Mouse (Mus musculus): ENCODE data around the gene Bloc1s6.
A peak's percentile ranks its signal among the peaks of the same experiment; 100 is the strongest.

Bloc1s6 gene

GRCm38 (mm10) chr2:122737894-122738830, at the start of gene Bloc1s6:
Gene Bloc1s6, plus strand, starts transcription at chr2:122738503.
- DNase-seq (ENCODE audit: low spot score in 2 of 2) = peak; percentile 83 to 90

DNA sequence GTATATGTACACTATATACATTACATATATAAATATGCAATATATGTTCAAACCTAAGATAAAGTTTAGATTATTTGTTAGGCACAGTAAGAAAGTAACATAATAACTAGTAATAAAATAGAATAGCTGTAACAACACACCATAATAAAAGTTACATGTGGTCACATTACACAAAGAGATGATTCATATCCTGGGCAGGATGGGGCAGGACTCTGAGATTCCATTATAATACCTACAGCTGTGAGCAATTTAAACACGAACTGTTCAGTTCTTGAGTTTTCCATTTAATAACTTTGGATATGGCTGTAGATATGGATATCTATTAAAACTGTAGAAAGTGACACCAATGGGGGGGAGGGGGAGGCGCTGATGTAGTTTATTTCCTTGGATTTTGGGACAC, 40.8 kb upstream of the Bloc1s6 start:
- no peak for DNase-seq (ENCODE audit: low spot score in 2 of 2)

- no peak for DNase-seq (ENCODE audit: low spot score in 2 of 2)
These were observed 37.3 kb upstream of the Bloc1s6 start for GRCm38 (mm10) chr2:122701012-122701411.

DNA sequence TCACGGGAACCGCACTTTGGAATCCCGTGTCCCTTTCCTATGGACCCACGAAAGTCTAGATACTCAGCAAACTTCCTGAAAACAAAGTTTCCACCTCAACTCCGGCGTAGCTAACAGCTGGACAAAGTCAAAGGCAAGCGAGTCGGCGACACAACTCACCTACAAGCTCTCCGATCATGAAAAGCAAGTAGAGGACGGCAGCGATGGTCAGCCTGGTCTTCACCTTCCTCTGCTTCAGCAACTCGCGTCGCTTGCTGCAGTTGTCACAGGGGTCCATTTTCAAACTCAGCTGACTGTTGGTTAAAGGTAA, 36.5 kb upstream of the Bloc1s6 start:
- no peak for DNase-seq (ENCODE audit: low spot score in 2 of 2)

GRCm38 (mm10) chr2:122702181-122703036, 35.9 kb upstream of the Bloc1s6 start, which contains the start of gene Slc30a4:
Gene Slc30a4, minus strand, starts transcription at chr2:122702663.
- DNase-seq (ENCODE audit: low spot score in 2 of 2) = peak; percentile 47 to 71

- no peak for DNase-seq (ENCODE audit: low spot score in 2 of 2)
These were observed 33.7 kb upstream of the Bloc1s6 start for GRCm38 (mm10) chr2:122704572-122704971.

DNA sequence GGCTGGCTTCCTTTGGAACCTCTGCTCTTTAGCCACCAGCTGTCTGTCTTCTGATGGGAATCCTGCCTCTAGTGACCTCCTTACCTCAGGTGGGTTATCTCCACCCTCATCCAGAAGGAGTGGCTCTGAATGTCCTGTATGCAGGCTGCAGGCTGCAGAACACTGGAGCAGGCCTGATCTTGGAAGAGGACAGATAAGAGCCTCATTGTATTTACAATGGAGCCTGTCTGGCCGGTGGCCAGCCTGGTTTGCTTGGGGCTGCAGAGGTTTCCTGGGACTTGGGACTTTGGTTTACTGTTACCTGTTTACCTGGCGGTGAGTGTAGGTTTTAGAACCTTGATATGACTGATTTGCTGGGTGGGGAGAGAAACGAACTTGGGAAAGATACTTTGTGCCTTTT, 30.2 kb upstream of the Bloc1s6 start:
- DNase-seq (ENCODE audit: low spot score in 2 of 2) = no peak

DNA sequence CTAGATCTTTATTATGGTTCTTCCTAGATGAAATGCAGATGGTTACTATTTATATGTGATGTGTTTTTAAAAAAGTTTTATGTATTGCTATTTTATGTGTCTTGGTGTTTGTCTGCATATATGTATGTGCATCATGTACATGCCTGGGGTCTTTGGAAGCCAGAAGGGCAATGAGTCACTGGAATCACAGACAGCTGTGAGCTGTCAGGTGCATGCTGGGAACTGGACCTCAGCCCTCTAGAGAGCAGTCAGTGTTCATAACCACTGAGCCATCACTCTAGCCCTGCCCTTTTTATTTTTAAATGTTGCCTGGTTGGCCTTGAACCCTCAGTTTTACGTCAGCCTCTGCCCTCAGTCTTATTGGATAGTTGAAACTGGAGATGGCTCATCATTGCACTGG, 29.1 kb upstream of the Bloc1s6 start:
- no peak for DNase-seq (ENCODE audit: low spot score in 2 of 2)

DNA sequence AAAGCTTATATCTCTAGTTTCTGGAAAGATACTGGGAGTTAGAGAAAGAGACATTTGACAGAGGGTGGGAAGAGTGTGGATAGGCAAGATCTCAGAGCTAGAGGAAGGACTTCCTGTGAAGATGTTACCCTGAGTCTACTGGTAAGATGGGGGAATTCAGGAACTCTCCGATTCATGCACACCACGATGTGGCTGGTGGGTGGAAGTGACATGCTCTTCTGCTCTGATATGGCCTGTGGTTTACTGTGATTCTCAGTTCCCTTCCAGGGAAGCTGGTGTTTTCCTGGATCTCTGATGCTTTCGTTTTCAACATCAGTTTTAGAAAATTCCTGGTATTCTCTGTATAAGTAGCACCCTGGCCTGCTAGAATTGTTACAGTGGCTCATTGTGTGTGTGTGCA, 26.4 kb upstream of the Bloc1s6 start:
- no peak for DNase-seq (ENCODE audit: low spot score in 2 of 2)

- no peak for DNase-seq (ENCODE audit: low spot score in 2 of 2)
These were observed 25.5 kb upstream of the Bloc1s6 start for GRCm38 (mm10) chr2:122712848-122713247.

DNA sequence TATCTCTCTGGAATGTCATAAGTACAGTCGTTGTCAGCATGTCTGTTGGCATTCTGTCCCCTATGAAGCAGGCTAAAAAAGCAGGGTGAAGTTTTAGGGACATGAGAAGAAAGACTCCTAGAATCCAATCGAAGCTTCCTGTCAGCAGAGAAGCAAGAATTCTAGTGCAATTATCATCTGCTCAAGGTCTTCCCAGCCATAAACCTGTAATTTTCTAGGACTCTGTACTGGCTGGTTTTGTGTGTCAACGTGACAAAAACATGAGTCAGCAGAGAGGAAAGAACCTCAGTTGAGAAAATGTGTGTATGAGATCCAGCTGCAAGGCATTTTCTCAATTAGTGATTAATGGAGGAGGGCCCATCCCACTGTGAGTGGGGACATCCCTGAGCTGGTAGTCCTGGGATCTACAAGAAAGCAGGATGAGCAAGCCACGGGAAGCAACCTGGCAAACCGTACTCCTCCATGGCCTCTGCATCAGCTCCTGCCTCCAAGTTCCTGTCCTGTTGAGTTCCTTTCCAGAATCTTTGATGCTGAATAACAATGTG, 23.1 kb upstream of the Bloc1s6 start:
- DNase-seq (ENCODE audit: low spot score in 2 of 2) = no peak

- no peak for DNase-seq (ENCODE audit: low spot score in 2 of 2)
These were observed 21.9 kb upstream of the Bloc1s6 start for GRCm38 (mm10) chr2:122716301-122716842.

- DNase-seq (ENCODE audit: low spot score in 2 of 2) = no peak
These were observed 19.1 kb upstream of the Bloc1s6 start for GRCm38 (mm10) chr2:122719232-122719631.

DNA sequence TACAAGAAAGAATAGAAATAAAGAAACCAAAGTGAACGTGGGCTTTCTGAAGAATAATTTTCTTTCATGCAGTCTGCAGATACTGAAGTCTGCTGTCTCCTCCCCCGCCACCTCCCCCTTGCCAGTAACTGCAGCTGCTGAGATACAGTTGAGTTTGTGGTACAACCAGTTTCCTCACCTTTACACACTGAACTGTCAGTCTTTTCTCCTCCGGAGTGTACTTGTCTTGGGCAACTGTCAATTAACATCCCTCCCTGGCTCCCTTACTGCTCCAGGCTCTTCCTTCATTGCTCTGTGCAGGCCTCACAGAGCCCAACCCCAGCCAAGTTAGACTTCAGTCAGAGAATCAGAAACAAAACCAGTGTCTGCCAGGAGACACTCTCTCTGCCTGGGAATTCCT, 17.7 kb upstream of the Bloc1s6 start:
- DNase-seq (ENCODE audit: low spot score in 2 of 2) = no peak

- peak; percentile 24 to 76 for DNase-seq (ENCODE audit: low spot score in 2 of 2)
These were observed 12.7 kb upstream of the Bloc1s6 start for GRCm38 (mm10) chr2:122725604-122726003.

DNA sequence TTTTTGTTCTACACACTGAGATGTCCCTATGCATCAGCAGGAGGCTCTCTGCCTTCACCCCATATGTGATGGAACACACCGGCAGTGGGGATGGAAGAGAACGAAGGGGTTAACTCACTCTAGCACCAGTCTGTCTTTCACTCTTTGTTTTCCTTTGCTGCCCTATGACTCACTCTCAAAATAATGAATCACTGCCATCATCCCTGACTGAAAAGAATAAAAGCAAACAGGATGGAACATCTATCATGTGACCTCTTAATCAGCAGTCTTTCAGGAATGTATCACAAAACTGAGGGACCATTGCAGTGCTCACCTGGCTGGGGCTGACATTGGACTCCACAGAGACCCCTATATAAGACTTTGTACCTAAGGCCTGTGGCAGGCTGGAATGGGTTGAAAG, 6.8 kb upstream of the Bloc1s6 start:
- no peak for DNase-seq (ENCODE audit: low spot score in 2 of 2)

GRCm38 (mm10) chr2:122739023-122739422, 720 bp downstream of the Bloc1s6 start:
- no peak for DNase-seq (ENCODE audit: low spot score in 2 of 2)

DNA sequence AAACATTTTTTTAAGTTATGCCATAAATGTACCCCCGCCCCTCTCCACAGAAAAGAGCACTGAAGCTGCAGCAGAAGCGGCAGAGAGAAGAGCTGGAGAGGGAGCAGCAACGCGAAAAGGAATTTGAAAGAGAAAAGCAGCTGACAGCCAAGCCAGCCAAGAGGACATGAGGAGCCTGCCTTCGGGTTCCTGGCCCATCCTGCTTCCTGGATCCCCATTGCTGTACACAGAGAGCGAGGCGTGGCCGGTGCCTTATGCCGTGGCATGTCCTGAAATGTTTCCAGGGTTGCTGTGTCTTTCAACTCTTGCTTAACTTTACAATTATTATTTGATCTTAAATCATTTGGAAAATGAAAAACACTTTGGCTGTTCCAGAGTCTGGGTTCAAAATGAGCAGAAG, 8.2 kb downstream of the Bloc1s6 start:
- no peak for DNase-seq (ENCODE audit: low spot score in 2 of 2)

GRCm38 (mm10) chr2:122753739-122754343, 15.5 kb downstream of the Bloc1s6 start:
- DNase-seq (ENCODE audit: low spot score in 2 of 2) = peak; percentile 42 to 81

- DNase-seq (ENCODE audit: low spot score in 2 of 2) = no peak
These were observed 21.5 kb downstream of the Bloc1s6 start for GRCm38 (mm10) chr2:122759791-122760190.

- no peak for DNase-seq (ENCODE audit: low spot score in 2 of 2)
These were observed 24.7 kb downstream of the Bloc1s6 start for GRCm38 (mm10) chr2:122762991-122763390.

- no peak for DNase-seq (ENCODE audit: low spot score in 2 of 2)
These were observed 26.2 kb downstream of the Bloc1s6 start for GRCm38 (mm10) chr2:122764526-122764925.
